Mouse (Mus musculus): Measurements from ENCODE around the gene Gm16867.
"Not testable (repeated sequence)": the region's sequence is repeated elsewhere in the genome, so short reads cannot be mapped to it uniquely, and the experiment has no call there.

- not testable (repeated sequence) for TF ChIP-seq POLR2A (IDR thresholded peaks at IDR 0.05; ENCODE audit: borderline replicate concordance, insufficient read depth, low read length); CTCF (IDR thresholded peaks at IDR 0.05; ENCODE audit: borderline replicate concordance, insufficient read depth, low read depth, low read length)
These were observed 15.2 kb downstream of the Gm16867 start for GRCm38 (mm10) chr14:69488001-69488400.

All from cerebellum, adult 2 months (tissue).